Mouse (Mus musculus) G1E (cell line): ENCODE data around the gene Gba2. TPM values are rescaled to one million over a fixed set of nuclear protein-coding genes. Genes with fewer than 3 reads are reported as not detected.
"Not testable (repeated sequence)": the region's sequence is repeated elsewhere in the genome, so short reads cannot be mapped to it uniquely, and the experiment has no call there.

Source experiments
- ATAC-seq: 2 replicates; pipeline ENCODE4 v1.8.0; 2016; ENCODE audit warnings: mild to moderate bottlenecking; ENCODE audit not compliant: insufficient number of reproducible peaks, poor library complexity, low FRiP score, severe bottlenecking; ENCODE audit errors: extremely low read depth
- DNase-seq: peaks from one replicate; pipeline ENCODE4 v3.0.0; 2012; ENCODE audit warnings: low spot score
- H3K27me3 ChIP-seq: 2 replicates; pipeline ENCODE4 v1.6.1; 2012; ENCODE audit warnings: mild to moderate bottlenecking, low read length, inconsistent platforms; ENCODE audit not compliant: insufficient read depth
- H3K36me3 ChIP-seq: replicated peaks from 2 replicates; pipeline ENCODE3; 2012; ENCODE audit warnings: mild to moderate bottlenecking, inconsistent platforms
- H3K4me1 ChIP-seq: 2 replicates; pipeline ENCODE4 v1.6.1; 2012; ENCODE audit warnings: low read depth, low read length, inconsistent platforms, mixed read lengths; ENCODE audit not compliant: insufficient read depth
- H3K4me3 ChIP-seq: 2 replicates; pipeline ENCODE4 v1.5.1; 2012; ENCODE audit warnings: low read depth, mild to moderate bottlenecking, inconsistent platforms, low read length, moderate library complexity, mixed read lengths
- H3K9me3 ChIP-seq: replicated peaks from 2 replicates; pipeline ENCODE4 v1.6.1; 2012; ENCODE audit warnings: inconsistent platforms
- CTCF ChIP-seq: IDR thresholded peaks from 2 replicates; pipeline ENCODE4 v1.5.1; 2012; ENCODE audit warnings: low read depth, low read length, inconsistent platforms, mixed read lengths
- GATA1 ChIP-seq: IDR thresholded peaks from 2 replicates; pipeline ENCODE4 v1.6.1; 2012; ENCODE audit warnings: borderline replicate concordance, low read length, inconsistent platforms, mixed read lengths
- GATA2 ChIP-seq: IDR thresholded peaks from 2 replicates; pipeline ENCODE4 v1.6.1; 2012; ENCODE audit warnings: low read depth, low read length, inconsistent platforms, borderline replicate concordance
- POLR2AphosphoS5 ChIP-seq: IDR thresholded peaks from 2 replicates; pipeline ENCODE4 v1.6.1; 2012; ENCODE audit warnings: low read depth, low read length, inconsistent platforms; ENCODE audit not compliant: insufficient replicate concordance
- TAL1 ChIP-seq: conservative IDR thresholded peaks from 2 replicates; pipeline ENCODE4 v1.6.1; 2012; ENCODE audit warnings: low read depth, low read length, inconsistent platforms, mixed read lengths
- polyA plus RNA-seq: library from polyadenylated mRNA; stranded (reverse); fragments of >175 nt; gene quantifications from 2 replicates; pipeline ENCODE4 v1.2.3, GENCODE M21; 2012
- total RNA-seq, 2 experiments: library from RNA; stranded (forward) in 1 of 2; stranded (reverse) in 1 of 2; fragments of 200-1000 nt in 1 of 2; fragments of >200 nt in 1 of 2; fragmentation: Nextera tagmentation in 1 of 2; gene quantifications; 2 replicates each; pipeline ENCODE4 v1.2.3; 2014 to 2017

Gba2 gene
- total and polyA plus RNA-seq, 3 experiments = 12.6 to 21.4 (median 18.3) TPM

DNA sequence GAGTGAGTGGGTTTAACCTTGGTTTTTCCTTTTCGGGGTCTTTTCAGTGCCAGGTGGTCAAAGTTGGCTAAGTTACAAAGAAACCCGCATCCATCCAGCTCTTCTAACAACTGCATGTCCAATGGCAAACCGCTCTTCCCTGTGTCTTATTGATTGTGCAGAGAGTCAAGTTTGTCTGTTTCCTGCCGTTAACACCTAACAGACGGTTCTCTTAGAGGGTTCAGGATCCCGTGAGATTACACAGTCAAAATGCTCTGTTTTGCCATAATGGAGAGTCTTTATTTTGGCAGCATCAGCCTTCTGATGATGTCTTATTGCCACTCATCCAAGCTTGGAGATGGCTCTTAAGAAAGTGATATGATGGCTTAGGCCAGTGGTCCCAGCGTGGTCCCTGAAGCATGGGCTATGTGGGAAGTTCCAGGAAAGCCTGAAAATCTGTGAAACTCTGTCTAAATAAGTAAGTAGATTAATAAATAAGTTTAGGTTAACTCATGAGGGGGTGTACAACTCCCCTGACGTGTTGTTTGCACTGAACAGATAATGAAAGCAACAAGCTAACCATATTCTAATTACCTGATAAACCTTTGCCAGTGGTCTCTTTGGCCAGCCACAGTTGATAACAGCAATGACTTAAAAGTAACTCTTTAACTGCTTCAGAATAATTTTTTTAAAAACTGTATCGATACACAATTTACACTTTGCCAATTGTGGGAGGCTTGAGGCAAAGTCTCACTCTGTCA lies 21.7 kb upstream of the Gba2 start:
- Histone ChIP-seq H3K9me3 (no peaks in the 10 kb centered on the region), H3K4me3 (peak overlapping the region; percentile 50; the same call in 1 of the 2 replicates), H3K27me3 (no peaks in the 10 kb centered on the region), H3K4me1 (peaks cover 71% of the 10 kb centered on the region), H3K36me3 (no peaks in the 10 kb centered on the region)
- DNase-seq (no peak), ATAC-seq (no peak)
- TF ChIP-seq GATA1 = no peak
- TF ChIP-seq CTCF = no peak
- no peak for TF ChIP-seq POLR2AphosphoS5
- no peak for TF ChIP-seq TAL1
- no peak for TF ChIP-seq GATA2

- no peaks in the 10 kb centered on the region for H3K9me3 ChIP-seq
- H3K4me3 ChIP-seq = peak overlapping the region; percentile 52; the same call in 1 of the 2 replicates
- H3K36me3 ChIP-seq = no peaks in the 10 kb centered on the region
- peaks cover 57% of the 10 kb centered on the region for H3K4me1 ChIP-seq
- DNase-seq (no peak), ATAC-seq (peak; percentile 24; the same call in 1 of the 2 replicates)
- no peaks in the 10 kb centered on the region for H3K27me3 ChIP-seq
- TF ChIP-seq TAL1 = 0 out of 2 replicates have a peak, but pooled peaks have one; percentile 13
- TF ChIP-seq CTCF = no peak
- no peak for TF ChIP-seq GATA1
- no peak for TF ChIP-seq POLR2AphosphoS5
- no peak for TF ChIP-seq GATA2
Observed at GRCm38 (mm10) chr4:43598650-43599380, 20.1 kb upstream of the Gba2 start.

DNA sequence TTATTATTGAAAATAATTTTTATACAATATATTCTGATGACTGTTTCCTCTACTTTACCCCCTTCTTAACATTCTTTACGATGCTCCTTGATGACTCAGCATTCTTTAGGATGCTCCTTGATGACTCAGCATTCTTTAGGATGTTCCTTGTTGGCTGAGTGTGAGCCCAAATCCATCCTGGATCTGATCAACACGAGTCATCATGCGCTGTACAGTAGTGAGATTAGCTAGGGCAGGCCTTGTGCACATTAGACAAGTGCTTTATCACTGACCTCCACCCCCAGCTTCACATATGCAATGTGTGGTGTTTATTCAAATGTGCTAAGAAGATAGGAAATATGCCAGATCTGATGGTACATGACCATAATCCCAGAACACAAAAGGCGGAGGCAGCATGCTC lies 19.5 kb upstream of the Gba2 start:
- no peak overlapping the region for H3K4me3 ChIP-seq
- H3K9me3 ChIP-seq = no peaks in the 10 kb centered on the region
- no peak for DNase-seq
- ATAC-seq = peak; percentile 79
- H3K27me3 ChIP-seq = no peaks in the 10 kb centered on the region
- no peaks in the 10 kb centered on the region for H3K36me3 ChIP-seq
- TF ChIP-seq TAL1 = peak; percentile 77
- no peak for TF ChIP-seq POLR2AphosphoS5
- no peak for TF ChIP-seq CTCF
- H3K4me1 ChIP-seq = peaks cover 56% of the 10 kb centered on the region

GRCm38 (mm10) chr4:43596597-43596996 lies 17.9 kb upstream of the Gba2 start:
- DNase-seq, H3K36me3 ChIP-seq, H3K9me3 ChIP-seq, ATAC-seq, H3K27me3 ChIP-seq, H3K4me3 ChIP-seq: not testable (repeated sequence)
- H3K4me1 ChIP-seq = peaks cover 51% of the 10 kb centered on the region

DNA sequence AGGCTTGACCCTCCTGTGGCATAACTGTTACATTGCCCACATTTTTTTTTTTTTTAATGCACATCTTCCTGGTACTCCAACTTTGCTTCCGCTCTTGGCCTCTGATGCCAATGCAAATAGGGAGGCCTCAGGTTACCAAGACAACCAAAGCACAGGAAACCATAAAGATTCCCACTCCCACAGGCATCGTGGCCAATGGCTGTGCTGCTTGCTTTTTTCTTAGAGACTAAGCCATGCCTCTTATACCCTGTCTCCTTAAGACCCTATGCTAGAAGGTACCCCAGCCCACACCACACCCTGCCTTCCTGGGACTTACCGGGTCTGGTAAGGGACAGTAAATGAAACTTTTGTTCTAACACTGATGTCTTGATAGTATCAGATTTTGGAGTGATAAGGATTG lies 14.8 kb upstream of the Gba2 start:
- Histone ChIP-seq H3K36me3 (no peaks in the 10 kb centered on the region), H3K4me1 (peaks cover 20% of the 10 kb centered on the region), H3K27me3 (no peaks in the 10 kb centered on the region), H3K4me3 (no peak overlapping the region), H3K9me3 (no peaks in the 10 kb centered on the region)
- DNase-seq (no peak), ATAC-seq (no peak)
- TF ChIP-seq GATA2 (no peak), CTCF (no peak), TAL1 (no peak), POLR2AphosphoS5 (no peak), GATA1 (no peak)

- ATAC-seq (no peak), DNase-seq (no peak)
- TF ChIP-seq TAL1 (no peak), GATA1 (no peak), GATA2 (no peak), CTCF (no peak), POLR2AphosphoS5 (no peak)
- Histone ChIP-seq H3K9me3 (no peaks in the 10 kb centered on the region), H3K27me3 (no peaks in the 10 kb centered on the region), H3K4me3 (no peak overlapping the region), H3K36me3 (peaks cover 5% of the 10 kb centered on the region), H3K4me1 (peaks cover 12% of the 10 kb centered on the region)
Observed at GRCm38 (mm10) chr4:43591961-43592360, 13.3 kb upstream of the Gba2 start.
